Mouse (Mus musculus) embryonic facial prominence, embryonic 15.5 days (tissue): ENCODE measurements around the gene Arl3. TPM values are rescaled to one million over a fixed set of nuclear protein-coding genes. Genes with fewer than 3 reads are reported as not detected.

Experiments
- ATAC-seq: fragments of 200-750 bp; cut with Nextera tagmentation; 2 replicates; pipeline ENCODE4 v1.8.0; 2017; ENCODE audit warnings: low read depth, moderate TSS enrichment; ENCODE audit not compliant: insufficient number of reproducible peaks, low FRiP score, low TSS enrichment
- H3K27ac ChIP-seq: fragments of 300-500 bp; sonication (generic); replicated peaks from 2 replicates; pipeline ENCODE4 v1.5.1; 2015; ENCODE audit warnings: mild to moderate bottlenecking, inconsistent platforms
- H3K27me3 ChIP-seq: fragments of 300-500 bp; sonication (generic); 2 replicates; pipeline ENCODE4 v1.6.1; 2015; ENCODE audit warnings: inconsistent platforms
- H3K36me3 ChIP-seq: fragments of 300-500 bp; sonication (generic); 2 replicates; pipeline ENCODE4 v1.6.1; 2015; ENCODE audit warnings: mild to moderate bottlenecking, inconsistent platforms
- H3K4me1 ChIP-seq: fragments of 300-500 bp; sonication (generic); 2 replicates; pipeline ENCODE4 v1.6.1; 2015; ENCODE audit warnings: inconsistent platforms
- H3K4me2 ChIP-seq: fragments of 300-500 bp; sonication (generic); replicated peaks from 2 replicates; pipeline ENCODE4 v1.6.1; 2015; ENCODE audit warnings: mild to moderate bottlenecking, inconsistent platforms
- H3K4me3 ChIP-seq: fragments of 300-500 bp; sonication (generic); replicated peaks from 2 replicates; pipeline ENCODE4 v1.5.1; 2015; ENCODE audit warnings: mild to moderate bottlenecking, inconsistent platforms
- H3K9ac ChIP-seq: fragments of 300-500 bp; sonication (generic); 2 replicates; pipeline ENCODE4 v1.6.1; 2015; ENCODE audit warnings: inconsistent platforms
- H3K9me3 ChIP-seq: fragments of 300-500 bp; sonication (generic); replicated peaks from 2 replicates; pipeline ENCODE4 v1.6.1; 2016; ENCODE audit warnings: inconsistent platforms
- WGBS: fragments of 180-500 bp; shearing (Covaris S2); methylation state at CpG from one replicate; pipeline ENCODE4 v1.1.7; 2015; 5-methylcytosine and 5-hydroxymethylcytosine counted together
- polyA plus RNA-seq: library from polyadenylated mRNA; unstranded; fragments of >200 nt; fragmentation: Nextera tagmentation; extraction: Ambion mirVana; gene quantifications from 2 replicates; pipeline ENCODE4 v1.2.1, GENCODE M21; 2015

The Arl3 gene
- polyA plus RNA-seq, 1 experiment from 2014 or later: 149 TPM

DNA sequence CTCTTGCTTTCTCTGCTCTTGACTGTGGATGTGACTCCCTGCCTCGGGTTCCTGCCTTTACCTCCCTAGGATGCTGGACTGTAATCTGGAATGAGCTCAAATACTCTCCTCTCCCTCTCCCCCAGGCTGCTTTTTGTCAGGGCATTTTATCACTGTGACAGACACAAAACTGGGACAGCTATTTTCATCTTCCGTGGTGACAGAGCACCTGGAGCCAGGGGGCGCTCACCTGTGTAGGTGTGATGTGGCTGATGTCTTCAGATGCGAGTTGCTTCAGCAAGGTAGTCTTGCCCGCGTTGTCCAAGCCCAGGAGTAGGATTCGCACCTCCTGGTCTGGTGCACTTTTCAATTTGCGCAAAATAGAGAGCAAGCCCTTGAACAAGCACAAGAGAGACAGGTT lies 15.0 kb downstream of the Arl3 start:
- no peaks in the 10 kb centered on the region for H3K27me3 ChIP-seq
- no peak overlapping the region for H3K27ac ChIP-seq
- ATAC-seq: no peak
- H3K4me2 ChIP-seq: no peak overlapping the region
- H3K4me1 ChIP-seq: peaks cover 18% of the 10 kb centered on the region; the same call in 1 of the 2 replicates
- no peaks in the 10 kb centered on the region for H3K9me3 ChIP-seq
- no peak overlapping the region for H3K9ac ChIP-seq
- no peak overlapping the region for H3K4me3 ChIP-seq
- WGBS: 71% methylated on average over 8 of the region's 8 CpGs
- peaks cover 25% of the 10 kb centered on the region for H3K36me3 ChIP-seq

DNA sequence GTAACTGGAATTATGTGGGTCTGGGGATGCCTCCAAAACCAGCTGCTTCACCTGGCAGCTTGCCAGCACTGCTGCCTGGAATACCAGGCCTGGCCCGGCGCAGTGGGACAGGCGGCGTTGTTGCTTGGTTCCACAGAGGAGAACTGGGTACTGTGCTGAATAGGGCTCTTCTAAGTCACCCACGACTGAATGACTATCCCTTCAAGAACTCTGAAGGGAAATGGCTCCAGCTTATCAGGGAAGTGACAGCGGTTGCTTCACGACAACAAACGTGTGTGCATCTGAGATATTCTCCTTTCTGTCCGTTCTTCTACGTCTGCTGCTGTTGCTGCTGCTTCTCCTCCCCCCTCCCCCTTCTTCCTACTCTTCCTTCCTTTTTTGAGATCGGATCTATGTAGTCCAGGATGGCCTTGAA lies 19.4 kb downstream of the Arl3 start:
- Histone ChIP-seq H3K4me1 (peaks cover 8% of the 10 kb centered on the region; the same call in 1 of the 2 replicates), H3K27me3 (no peaks in the 10 kb centered on the region), H3K27ac (no peak overlapping the region; the same call in 1 of the 2 replicates), H3K9ac (no peak overlapping the region), H3K36me3 (peaks cover 56% of the 10 kb centered on the region), H3K4me3 (no peak overlapping the region), H3K4me2 (no peak overlapping the region), H3K9me3 (no peaks in the 10 kb centered on the region)
- WGBS: 45% methylated on average over 11 of the region's 11 CpGs
- ATAC-seq: peak; percentile 73; the same call in 1 of the 2 replicates

DNA sequence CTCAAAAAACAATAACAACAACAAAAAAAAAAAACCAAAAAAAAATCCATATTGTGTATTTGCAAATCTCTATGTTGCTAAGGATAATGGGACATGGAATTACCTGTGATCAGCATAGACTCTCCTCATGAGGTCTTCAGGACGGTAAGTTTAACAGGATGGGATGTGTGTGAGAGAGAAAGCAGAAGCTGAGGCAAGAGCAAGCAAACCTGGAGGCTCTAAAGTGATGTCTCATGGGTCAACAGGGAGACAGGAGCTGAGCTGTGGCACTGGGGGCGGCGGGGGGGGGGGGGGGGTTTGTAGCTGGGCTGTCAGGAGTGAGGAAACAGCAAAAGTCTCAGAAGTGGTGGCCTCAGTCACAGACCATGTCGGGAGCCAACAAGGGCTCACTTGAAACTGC lies 20.5 kb downstream of the Arl3 start:
- Histone ChIP-seq H3K27me3 (no peaks in the 10 kb centered on the region), H3K9me3 (no peaks in the 10 kb centered on the region), H3K4me3 (no peak overlapping the region), H3K36me3 (peaks cover 56% of the 10 kb centered on the region), H3K4me2 (no peak overlapping the region), H3K27ac (no peak overlapping the region), H3K9ac (no peak overlapping the region), H3K4me1 (peaks cover 7% of the 10 kb centered on the region; the same call in 1 of the 2 replicates)
- 85% methylated on average over 3 of the region's 4 CpGs for WGBS
- ATAC-seq: no peak

DNA sequence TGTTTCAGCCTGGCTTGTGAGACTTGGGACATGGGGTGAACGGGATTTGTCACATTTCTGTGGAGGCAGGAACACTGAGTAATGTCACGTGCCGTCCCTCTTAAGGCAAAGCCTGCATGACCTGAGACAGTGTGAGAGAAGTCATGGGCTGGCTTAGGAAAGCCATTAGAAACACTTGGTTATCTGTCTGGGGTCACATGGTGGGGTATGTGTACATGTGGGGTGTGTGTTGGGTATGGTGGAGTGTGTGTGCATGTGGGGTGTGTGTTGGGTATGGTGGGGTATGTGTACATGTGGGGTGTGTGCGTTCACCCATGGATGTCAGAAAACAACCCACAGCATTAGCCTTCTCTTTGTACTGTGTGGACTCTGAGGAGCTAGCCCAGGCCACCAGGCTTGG lies 22.6 kb downstream of the Arl3 start:
- Histone ChIP-seq H3K4me3 (no peak overlapping the region), H3K4me1 (peaks cover 7% of the 10 kb centered on the region; the same call in 1 of the 2 replicates), H3K36me3 (peaks cover 51% of the 10 kb centered on the region), H3K27me3 (no peaks in the 10 kb centered on the region), H3K27ac (no peak overlapping the region), H3K9me3 (no peaks in the 10 kb centered on the region), H3K9ac (no peak overlapping the region), H3K4me2 (no peak overlapping the region)
- ATAC-seq: no peak
- 87% methylated on average over 4 of the region's 4 CpGs for WGBS

DNA sequence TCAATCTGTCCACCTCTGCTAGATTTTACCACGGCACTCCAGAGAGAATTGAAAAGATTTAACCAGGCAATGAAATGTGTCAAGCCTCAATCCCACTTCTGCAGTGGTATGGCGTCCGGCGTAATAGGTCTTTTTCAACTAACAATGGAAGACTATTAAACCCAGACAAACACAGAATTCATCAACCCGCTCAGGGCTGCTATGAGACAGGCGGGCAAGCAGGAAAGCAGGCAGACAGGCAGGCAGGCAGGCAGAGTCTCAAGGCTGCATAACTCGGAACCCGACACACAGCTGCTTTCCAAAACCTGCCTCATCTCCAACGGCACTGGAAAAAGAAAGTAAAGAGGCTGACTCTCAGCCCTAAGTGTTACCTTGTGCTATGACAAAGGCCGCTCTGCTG lies 24.9 kb downstream of the Arl3 start:
- no peak overlapping the region for H3K9ac ChIP-seq
- no peak for ATAC-seq
- no peak overlapping the region for H3K4me2 ChIP-seq
- no peaks in the 10 kb centered on the region for H3K9me3 ChIP-seq
- no peaks in the 10 kb centered on the region for H3K4me1 ChIP-seq
- 80% methylated on average over 10 of the region's 10 CpGs for WGBS
- H3K27ac ChIP-seq: no peak overlapping the region
- peaks cover 50% of the 10 kb centered on the region for H3K36me3 ChIP-seq
- no peaks in the 10 kb centered on the region for H3K27me3 ChIP-seq
- H3K4me3 ChIP-seq: no peak overlapping the region

DNA sequence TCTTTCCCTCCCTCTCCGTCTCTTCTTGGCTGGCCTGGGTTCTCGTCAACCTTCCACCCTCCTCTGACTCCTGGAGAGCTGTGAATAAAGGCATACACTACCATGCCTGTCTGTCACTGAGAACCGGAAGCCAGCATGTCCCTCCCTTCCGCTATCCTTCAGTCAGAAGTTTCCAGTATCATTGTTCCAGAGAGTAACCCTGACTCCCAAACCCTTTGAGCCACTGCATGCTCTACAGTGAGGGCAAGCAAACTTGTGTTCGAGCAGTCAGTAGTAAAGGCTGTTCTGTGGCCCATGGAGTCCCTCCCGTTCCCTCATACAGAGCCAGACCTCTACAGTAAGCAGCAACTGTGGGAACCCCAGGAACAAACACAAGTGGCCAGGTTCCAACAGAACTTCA lies 25.4 kb downstream of the Arl3 start:
- 83% methylated on average over 6 of the region's 6 CpGs for WGBS
- Histone ChIP-seq H3K4me3 (no peak overlapping the region), H3K4me2 (no peak overlapping the region), H3K9ac (no peak overlapping the region), H3K9me3 (no peaks in the 10 kb centered on the region), H3K27ac (no peak overlapping the region), H3K36me3 (peaks cover 56% of the 10 kb centered on the region), H3K27me3 (no peaks in the 10 kb centered on the region), H3K4me1 (no peaks in the 10 kb centered on the region)
- ATAC-seq: no peak

DNA sequence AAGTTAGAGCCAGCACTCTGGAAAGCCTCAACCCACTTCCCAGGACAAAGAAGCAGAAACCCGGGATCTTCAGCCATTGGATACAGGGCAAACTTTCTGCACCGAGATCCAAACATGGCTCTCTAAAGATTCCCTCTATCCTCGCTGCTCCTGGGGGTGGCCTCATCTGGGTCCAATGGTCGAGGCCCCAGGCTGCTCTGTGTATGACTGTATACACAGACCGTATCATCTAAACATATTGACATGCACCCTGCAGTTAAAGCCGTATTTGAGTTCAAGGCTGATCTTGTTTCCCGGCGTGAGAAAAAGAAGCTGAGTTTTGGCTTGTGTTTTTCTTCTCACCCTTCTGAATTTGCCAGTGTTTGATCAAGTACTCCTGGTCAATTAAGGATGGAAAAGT lies 30.2 kb downstream of the Arl3 start:
- Histone ChIP-seq H3K4me2 (no peak overlapping the region), H3K9me3 (no peaks in the 10 kb centered on the region), H3K4me1 (no peaks in the 10 kb centered on the region)

DNA sequence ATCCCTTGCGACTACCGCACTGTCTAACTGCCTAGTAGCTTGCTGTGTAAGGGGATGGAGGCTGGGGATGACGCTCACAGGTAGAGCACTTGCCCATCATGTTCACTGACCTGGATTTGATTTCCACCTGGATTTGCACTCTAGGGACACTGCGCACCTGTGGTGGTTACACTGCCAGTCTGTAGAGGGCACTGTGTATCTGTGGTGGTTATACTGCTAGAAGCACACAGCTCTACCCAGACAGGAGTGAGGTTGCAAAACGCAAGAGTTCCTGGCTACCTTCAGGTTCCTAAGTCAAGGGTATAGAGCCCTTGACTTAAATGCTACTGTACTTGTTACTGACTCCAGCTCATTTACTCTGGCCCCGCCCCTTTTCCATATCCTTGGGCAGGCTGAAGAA lies 34.8 kb downstream of the Arl3 start:
- Histone ChIP-seq H3K27ac (no peak overlapping the region), H3K9ac (no peak overlapping the region), H3K9me3 (no peaks in the 10 kb centered on the region), H3K4me3 (no peak overlapping the region), H3K36me3 (peaks cover 36% of the 10 kb centered on the region), H3K4me1 (peaks cover 7% of the 10 kb centered on the region), H3K4me2 (no peak overlapping the region), H3K27me3 (no peaks in the 10 kb centered on the region)
- ATAC-seq: no peak
- 84% methylated on average over 6 of the region's 6 CpGs for WGBS

More for the DNA sequence above, 30.2 kb downstream of the Arl3 start:
- WGBS: 83% methylated on average over 8 of the region's 8 CpGs
- H3K36me3 ChIP-seq: peaks cover 43% of the 10 kb centered on the region
- no peak for ATAC-seq
- H3K27ac ChIP-seq: no peak overlapping the region
- H3K27me3 ChIP-seq: no peaks in the 10 kb centered on the region
- H3K4me3 ChIP-seq: no peak overlapping the region
- H3K9ac ChIP-seq: no peak overlapping the region

DNA sequence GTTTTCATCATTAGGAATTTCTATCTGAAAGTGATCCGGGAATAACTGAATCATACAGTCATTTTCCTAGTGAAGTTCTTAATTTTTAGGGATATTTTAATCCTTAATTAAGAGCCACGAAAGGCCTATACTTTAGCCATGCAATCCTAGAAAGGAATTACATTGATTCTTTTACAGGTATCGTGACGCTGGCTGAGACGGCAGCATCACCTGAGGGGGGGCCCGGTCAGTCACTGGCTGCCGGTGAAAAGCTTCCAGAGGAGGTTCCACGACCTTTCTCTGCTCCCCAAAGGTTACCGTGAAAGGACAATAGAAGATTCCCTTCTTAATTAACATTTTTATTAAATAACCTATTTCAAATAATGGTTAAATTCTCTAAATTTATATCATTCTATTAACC lies 35.6 kb downstream of the Arl3 start:
- Histone ChIP-seq H3K4me2 (no peak overlapping the region), H3K4me3 (no peak overlapping the region), H3K4me1 (peaks cover 16% of the 10 kb centered on the region), H3K27ac (no peak overlapping the region), H3K9me3 (no peaks in the 10 kb centered on the region), H3K27me3 (no peaks in the 10 kb centered on the region), H3K9ac (no peak overlapping the region), H3K36me3 (peaks cover 27% of the 10 kb centered on the region)
- WGBS: 90% methylated on average over 9 of the region's 9 CpGs
- no peak for ATAC-seq

DNA sequence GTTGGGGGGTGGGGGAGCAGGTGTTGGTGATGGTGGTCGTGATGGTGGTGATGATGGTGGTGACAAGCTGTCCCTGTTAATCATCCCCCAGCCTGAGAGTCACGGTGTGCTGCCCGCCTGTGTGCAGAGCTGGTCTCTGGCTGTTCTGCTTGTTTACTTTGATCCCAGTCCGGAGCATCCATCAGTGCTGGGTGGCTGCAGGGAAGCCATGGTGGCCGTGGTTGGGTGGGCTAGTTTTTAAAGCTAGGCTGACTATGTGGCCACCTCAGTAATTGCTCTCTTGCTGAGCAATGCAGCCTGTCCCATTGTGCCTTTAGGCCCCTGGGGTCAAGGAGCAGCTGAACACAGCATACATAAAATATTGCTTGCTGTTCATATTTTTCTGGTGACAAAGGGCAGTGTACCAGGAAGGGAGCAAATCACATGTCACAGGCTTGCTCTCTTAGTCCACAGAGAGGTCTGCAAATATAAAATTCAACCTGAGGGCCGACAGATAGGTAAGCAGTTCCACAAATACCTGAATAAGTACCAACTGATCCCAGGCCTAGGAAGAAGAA lies 38.4 kb downstream of the Arl3 start:
- peaks cover 5% of the 10 kb centered on the region; the same call in 1 of the 2 replicates for H3K36me3 ChIP-seq
- H3K27me3 ChIP-seq: no peaks in the 10 kb centered on the region
- no peaks in the 10 kb centered on the region for H3K9me3 ChIP-seq
- H3K27ac ChIP-seq: no peak overlapping the region
- no peak overlapping the region for H3K9ac ChIP-seq
- ATAC-seq: no peak
- no peak overlapping the region for H3K4me2 ChIP-seq
- WGBS: 71% methylated on average over 6 of the region's 6 CpGs
- peaks cover 43% of the 10 kb centered on the region for H3K4me1 ChIP-seq
- no peak overlapping the region for H3K4me3 ChIP-seq

DNA sequence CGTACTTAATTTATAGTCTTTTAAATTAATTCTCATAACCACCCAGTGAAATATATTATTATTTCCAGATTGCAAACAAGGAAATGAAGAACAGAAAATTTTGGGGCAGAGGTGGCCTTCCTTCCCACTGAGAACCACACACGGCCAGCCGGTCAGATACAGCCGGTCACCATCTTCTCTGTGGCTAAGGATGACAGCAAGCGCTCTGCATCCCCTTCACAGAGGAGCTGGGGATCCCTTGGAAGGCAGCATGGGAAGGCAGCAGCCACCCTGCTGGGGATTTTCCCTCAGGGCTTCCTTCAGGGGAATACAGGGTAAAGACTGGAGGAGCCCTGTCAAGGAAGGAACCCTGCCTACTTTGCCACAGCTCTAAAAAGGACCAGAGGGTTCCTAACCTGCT lies 39.5 kb downstream of the Arl3 start:
- no peak for ATAC-seq
- H3K4me2 ChIP-seq: no peak overlapping the region
- H3K4me3 ChIP-seq: no peak overlapping the region
- 68% methylated on average over 5 of the region's 5 CpGs for WGBS
- peaks cover 54% of the 10 kb centered on the region for H3K4me1 ChIP-seq
- peak overlapping the region; percentile 61; the same call in 1 of the 2 replicates for H3K27ac ChIP-seq
- H3K9me3 ChIP-seq: no peaks in the 10 kb centered on the region
- peaks cover 5% of the 10 kb centered on the region; the same call in 1 of the 2 replicates for H3K36me3 ChIP-seq
- H3K9ac ChIP-seq: no peak overlapping the region
- H3K27me3 ChIP-seq: no peaks in the 10 kb centered on the region

DNA sequence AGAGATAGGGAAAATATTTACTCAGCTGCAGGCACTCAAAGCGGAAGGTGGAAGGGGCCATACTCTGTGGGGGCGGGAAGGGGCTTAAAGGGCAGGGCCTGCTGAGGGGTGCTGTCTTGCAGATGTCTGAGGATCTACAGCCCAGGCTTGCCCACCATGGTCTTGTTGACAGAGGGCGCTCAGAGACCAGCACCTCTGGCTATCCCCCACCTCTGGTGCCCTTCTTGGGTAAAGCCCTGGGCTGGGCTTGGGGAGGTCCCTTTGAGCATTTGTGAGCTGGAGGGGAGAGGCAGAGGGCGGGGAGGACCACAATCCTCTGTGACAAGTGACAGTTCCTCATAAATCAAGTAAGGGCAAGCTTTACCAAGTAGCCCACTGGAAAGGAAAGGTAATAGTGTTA lies 39.9 kb downstream of the Arl3 start:
- no peaks in the 10 kb centered on the region for H3K9me3 ChIP-seq
- H3K9ac ChIP-seq: no peak overlapping the region
- ATAC-seq: no peak
- no peak overlapping the region for H3K4me2 ChIP-seq
- peaks cover 5% of the 10 kb centered on the region; the same call in 1 of the 2 replicates for H3K36me3 ChIP-seq
- 48% methylated on average over 4 of the region's 4 CpGs for WGBS
- peak overlapping the region; percentile 61 for H3K27ac ChIP-seq
- H3K4me1 ChIP-seq: peaks cover 59% of the 10 kb centered on the region
- H3K27me3 ChIP-seq: no peaks in the 10 kb centered on the region
- no peak overlapping the region for H3K4me3 ChIP-seq
